Mouse (Mus musculus) urinary bladder, adult 18-20 months (tissue): Measurements from ENCODE around the gene Lrrc8a.

Source experiments
- DNase-seq, 2 experiments: peaks; one replicate each; pipeline ENCODE4 v3.0.0; 2022; ENCODE audit warnings: low spot score in 2 of 2, mixed read lengths in 2 of 2

Gene Lrrc8a

GRCm38 (mm10) chr2:30261921-30262839 lies 24.7 kb downstream of the Lrrc8a start:
- no peak for DNase-seq

GRCm38 (mm10) chr2:30262840-30263441 lies 25.4 kb downstream of the Lrrc8a start:
- no peak for DNase-seq

- DNase-seq, result no peak
Observed at GRCm38 (mm10) chr2:30263811-30264210, 26.3 kb downstream of the Lrrc8a start.

- no peak for DNase-seq
Observed at GRCm38 (mm10) chr2:30264671-30265519, 27.4 kb downstream of the Lrrc8a start.

- DNase-seq, result no peak
Observed at GRCm38 (mm10) chr2:30265767-30266253, 28.3 kb downstream of the Lrrc8a start, which contains the start of gene Phyhd1. Gene Phyhd1 (plus strand): TSS chr2:30266203.

- DNase-seq, result peak in 1 of 2 experiments; percentile 74
Observed at GRCm38 (mm10) chr2:30266392-30266941, 29.0 kb downstream of the Lrrc8a start.

GRCm38 (mm10) chr2:30267466-30267865 lies 30.0 kb downstream of the Lrrc8a start:
- DNase-seq, result no peak

- no peak for DNase-seq
Observed at GRCm38 (mm10) chr2:30268371-30268770, 30.9 kb downstream of the Lrrc8a start.

- no peak for DNase-seq
Observed at GRCm38 (mm10) chr2:30269241-30269990, 31.9 kb downstream of the Lrrc8a start.

GRCm38 (mm10) chr2:30270134-30270533 lies 32.6 kb downstream of the Lrrc8a start:
- peak in 1 of 2 experiments; percentile 76 for DNase-seq

- DNase-seq, result no peak
Observed at GRCm38 (mm10) chr2:30280743-30281142, 43.2 kb downstream of the Lrrc8a start, which contains the start of gene Gm28038. Gene Gm28038 (plus strand): TSS chr2:30281043.

GRCm38 (mm10) chr2:30281651-30282050 lies 44.1 kb downstream of the Lrrc8a start:
- no peak for DNase-seq

GRCm38 (mm10) chr2:30283193-30283592 lies 45.7 kb downstream of the Lrrc8a start:
- no peak for DNase-seq

- DNase-seq, result no peak
Observed at GRCm38 (mm10) chr2:30285004-30285403, 47.5 kb downstream of the Lrrc8a start.

GRCm38 (mm10) chr2:30285416-30286181 lies 48.1 kb downstream of the Lrrc8a start:
- peak in 1 of 2 experiments; percentile 35 for DNase-seq

- peak; percentile 92 to 97 for DNase-seq
Observed at GRCm38 (mm10) chr2:30286192-30287026, 48.9 kb downstream of the Lrrc8a start, which contains the start of the genes Dolk and Nup188. Gene Dolk (minus strand): TSS chr2:30286334. Gene Nup188 (plus strand): TSS chr2:30286397.

- no peak for DNase-seq
Observed at GRCm38 (mm10) chr2:30287027-30287373, 49.5 kb downstream of the Lrrc8a start.

GRCm38 (mm10) chr2:30299525-30299924 lies 62.0 kb downstream of the Lrrc8a start:
- no peak for DNase-seq

- no peak for DNase-seq
Observed at GRCm38 (mm10) chr2:30299966-30300365, 62.5 kb downstream of the Lrrc8a start.
